Mouse (Mus musculus) hindbrain, embryonic 16.5 days (tissue): ENCODE measurements around the gene Gm10334. TPM values are rescaled to one million over a fixed set of nuclear protein-coding genes. Genes with fewer than 3 reads are reported as not detected.
"Not testable (repeated sequence)": the region's sequence is repeated elsewhere in the genome, so short reads cannot be mapped to it uniquely, and the experiment has no call there.

Experiments
- ATAC-seq: fragments of 200-750 bp; cut with Nextera tagmentation; 2 replicates; pipeline ENCODE4 v1.8.0; 2017; ENCODE audit warnings: moderate TSS enrichment, moderate library complexity
- H3K27ac ChIP-seq: fragments of 300-500 bp; sonication (generic); 2 replicates; pipeline ENCODE4 v1.5.1; 2014; ENCODE audit warnings: low read depth, mild to moderate bottlenecking, control low read depth, low read length, moderate library complexity
- H3K27me3 ChIP-seq: fragments of 300-500 bp; sonication (generic); replicated peaks from 2 replicates; pipeline ENCODE4 v1.6.1; 2014; ENCODE audit warnings: low read length; ENCODE audit not compliant: control insufficient read depth, insufficient read depth
- H3K36me3 ChIP-seq: fragments of 300-500 bp; sonication (generic); 2 replicates; pipeline ENCODE4 v1.6.1; 2014; ENCODE audit warnings: mild to moderate bottlenecking, low read length, moderate library complexity, mixed read lengths; ENCODE audit not compliant: control insufficient read depth, insufficient read depth
- H3K4me1 ChIP-seq: fragments of 300-500 bp; sonication (generic); 2 replicates; pipeline ENCODE4 v1.6.1; 2014; ENCODE audit warnings: low read depth, low read length; ENCODE audit not compliant: control insufficient read depth, insufficient read depth
- H3K4me2 ChIP-seq: fragments of 300-500 bp; sonication (generic); 2 replicates; pipeline ENCODE4 v1.6.1; 2014; ENCODE audit warnings: mild to moderate bottlenecking, low read length, control low read depth, moderate library complexity
- H3K4me3 ChIP-seq: fragments of 300-500 bp; sonication (generic); 2 replicates; pipeline ENCODE4 v1.5.1; 2014; ENCODE audit warnings: mild to moderate bottlenecking, low read length, control low read depth, moderate library complexity
- H3K9ac ChIP-seq: fragments of 300-500 bp; sonication (generic); 2 replicates; pipeline ENCODE4 v1.6.1; 2014; ENCODE audit warnings: low read depth, mild to moderate bottlenecking, control low read depth, low read length, moderate library complexity
- H3K9me3 ChIP-seq: fragments of 300-500 bp; sonication (generic); 2 replicates; pipeline ENCODE4 v1.6.1; 2014; ENCODE audit warnings: mild to moderate bottlenecking, low read length, moderate library complexity; ENCODE audit not compliant: control insufficient read depth
- WGBS: fragments of 180-500 bp; shearing (Covaris S2); extraction: QIAGEN DNeasy Blood & Tissue Kit; methylation state at CpG from one replicate; pipeline ENCODE4 v1.1.7; 2014; 5-methylcytosine and 5-hydroxymethylcytosine counted together
- polyA plus RNA-seq: library from polyadenylated mRNA; unstranded; fragments of >200 nt; fragmentation: Nextera tagmentation; extraction: Ambion mirVana; gene quantifications from 2 replicates; pipeline ENCODE4 v1.2.1, GENCODE M21; 2015

Gm10334 gene
- not detected in 2 replicates for polyA plus RNA-seq

DNA sequence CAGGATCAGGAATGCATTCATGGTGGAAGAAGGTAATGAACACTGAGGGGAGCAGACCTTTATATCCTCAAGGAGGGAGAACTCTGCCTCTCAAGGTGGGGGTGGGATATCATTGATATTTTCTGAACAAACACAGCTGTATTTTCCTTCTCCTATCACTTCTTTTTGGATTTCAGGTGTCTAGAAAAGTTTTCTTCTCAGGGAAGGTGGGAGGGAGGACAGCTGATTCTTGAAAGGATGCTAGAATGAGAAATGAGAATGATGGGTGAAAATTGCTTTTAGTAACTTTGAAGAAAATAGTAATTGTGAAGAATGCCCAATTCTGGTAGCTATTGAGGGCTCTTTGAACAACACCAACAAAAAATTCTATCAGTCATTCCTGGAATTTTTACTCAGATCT lies at the start of gene Gm10334:
TSS of gene Gm10334 (minus strand) at position 101 of the 400 bp plus-strand sequence.
- not testable (repeated sequence) for H3K36me3 ChIP-seq, H3K27ac ChIP-seq, H3K4me3 ChIP-seq, H3K27me3 ChIP-seq, H3K4me2 ChIP-seq, ATAC-seq, H3K9me3 ChIP-seq, H3K4me1 ChIP-seq, H3K9ac ChIP-seq

DNA sequence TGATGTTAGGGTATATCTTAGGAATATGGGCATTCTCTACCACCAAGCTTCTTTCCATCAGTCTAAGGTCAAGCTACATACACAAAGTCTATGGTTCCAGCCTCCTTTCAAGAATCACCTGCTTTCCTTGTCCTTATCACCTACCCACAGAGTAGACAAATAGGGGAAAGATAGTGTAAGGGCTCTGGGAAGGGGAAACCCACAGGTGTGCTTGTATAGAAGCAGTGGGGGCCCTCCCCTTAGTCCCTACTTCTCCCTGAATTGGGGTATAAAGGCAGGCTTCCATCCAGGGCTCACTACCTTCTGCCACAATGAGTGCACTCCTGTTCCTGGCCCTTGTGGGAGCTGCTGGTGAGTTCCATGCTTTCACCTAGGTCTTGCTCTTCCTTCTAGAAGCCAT lies 12.7 kb upstream of the Gm10334 start, which contains the start of gene Prss1:
TSS of gene Prss1 (plus strand) at position 301 of the 400 bp plus-strand sequence.
- H3K27me3 ChIP-seq, H3K4me1 ChIP-seq, H3K9me3 ChIP-seq, H3K4me2 ChIP-seq, H3K4me3 ChIP-seq, ATAC-seq, H3K27ac ChIP-seq, H3K9ac ChIP-seq, H3K36me3 ChIP-seq: not testable (repeated sequence)

DNA sequence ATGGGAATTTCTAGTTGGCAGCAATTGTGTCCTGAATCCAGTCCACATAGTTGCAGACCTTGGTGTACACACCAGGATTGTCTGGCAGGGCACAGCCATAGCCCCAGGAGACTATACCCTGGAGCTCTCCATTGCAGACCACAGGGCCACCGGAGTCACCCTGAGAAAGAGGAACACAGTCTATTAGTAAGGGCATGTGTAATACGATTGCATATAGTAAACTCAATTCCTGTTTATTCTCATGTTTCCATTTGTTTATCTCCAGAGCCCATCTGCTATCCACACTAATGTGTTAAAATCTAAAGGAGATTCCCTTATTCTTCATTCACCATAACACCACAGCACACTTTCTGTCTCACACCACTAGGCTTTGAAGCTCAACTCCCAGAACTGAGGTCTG lies 3.7 kb downstream of the Gm10334 start:
- H3K4me1 ChIP-seq, H3K27ac ChIP-seq, H3K4me3 ChIP-seq, H3K9me3 ChIP-seq, H3K27me3 ChIP-seq, H3K9ac ChIP-seq, ATAC-seq, H3K36me3 ChIP-seq, H3K4me2 ChIP-seq: not testable (repeated sequence)
- 91% methylated on average over 1 of the region's 2 CpGs for WGBS

Other genes with a start within 250 kb of the Gm10334 start
- gene Try4, start 143.9 kb downstream of the Gm10334 start, polyA plus RNA-seq: not detected in 2 replicates
- gene Try5, start 129.3 kb downstream of the Gm10334 start, polyA plus RNA-seq: 0.20 and 0.40 TPM in 2 replicates
- not detected in 2 replicates for gene Try10, start 92.0 kb downstream of the Gm10334 start, polyA plus RNA-seq
- not detected in 2 replicates for gene Prss3, start 68.5 kb downstream of the Gm10334 start, polyA plus RNA-seq
- gene Gm5771, start 53.8 kb downstream of the Gm10334 start, polyA plus RNA-seq: not detected in 2 replicates
- not detected in 2 replicates for gene Prss1, start 12.8 kb upstream of the Gm10334 start, polyA plus RNA-seq
- not detected in 2 replicates for gene Prss2, start 75.6 kb upstream of the Gm10334 start, polyA plus RNA-seq
- gene Ephb6, start 159.3 kb upstream of the Gm10334 start, polyA plus RNA-seq: 39.4 and 46.6 TPM in 2 replicates
- gene Trpv6, start 190.3 kb upstream of the Gm10334 start, polyA plus RNA-seq: 0.61 and 1.2 TPM in 2 replicates
- not detected in 2 replicates for gene Trpv5, start 234.6 kb upstream of the Gm10334 start, polyA plus RNA-seq
- gene Llcfc1, start 238.3 kb upstream of the Gm10334 start, polyA plus RNA-seq: not detected in 2 replicates